Mouse (Mus musculus) cerebellum, adult 2 months (tissue): ENCODE results near the gene Gclm.

Experiments used
- CTCF ChIP-seq: fragments of 200-500 bp; IDR thresholded peaks from 2 replicates; pipeline ENCODE4 v1.5.1; 2011; ENCODE audit warnings: low read depth, mild to moderate bottlenecking, control low read depth, low read length, moderate library complexity, borderline replicate concordance; ENCODE audit not compliant: insufficient read depth
- POLR2A ChIP-seq: fragments of 200-500 bp; IDR thresholded peaks from 2 replicates; pipeline ENCODE4 v1.6.1; 2011; ENCODE audit warnings: low read length, control low read depth, borderline replicate concordance; ENCODE audit not compliant: insufficient read depth

GRCm38 (mm10) chr3:122313936-122314335 lies 68.6 kb downstream of the Gclm start:
- no peak for TF ChIP-seq CTCF
- TF ChIP-seq POLR2A: no peak
